Mouse (Mus musculus) liver, postnatal 0 days (tissue): ENCODE measurements around the gene Rxfp4.

Source experiments
- CTCF ChIP-seq: sonication (generic); IDR thresholded peaks from 2 replicates; pipeline ENCODE4 v1.5.1; 2016; ENCODE audit warnings: antibody characterized with exemption, low read depth
- EP300 ChIP-seq: IDR thresholded peaks from 2 replicates; pipeline ENCODE4 v1.6.1; 2016; ENCODE audit warnings: antibody characterized with exemption, low read depth, mild to moderate bottlenecking

DNA sequence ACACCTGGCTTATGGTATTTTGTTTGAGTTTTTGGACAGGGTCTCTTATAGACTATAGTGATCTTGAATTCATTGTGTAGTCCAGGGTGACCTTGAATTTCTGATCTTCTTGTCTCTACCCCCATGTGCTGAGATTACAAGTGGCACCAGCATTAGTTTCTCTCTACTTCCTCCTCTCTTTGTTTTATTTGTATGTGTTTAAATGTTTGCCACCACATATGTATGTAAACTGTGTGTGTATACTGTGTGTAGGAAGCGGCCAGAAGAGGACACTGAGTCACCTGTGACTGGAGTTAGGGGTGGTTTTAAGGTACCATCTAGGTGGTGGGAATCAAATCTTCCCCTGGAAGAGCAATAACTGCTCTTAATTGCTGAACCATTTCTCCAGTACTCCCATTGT is 45.1 kb upstream of the Rxfp4 start:
- TF ChIP-seq CTCF (no peak), EP300 (no peak)
